In genomic region chr15:99127851-99128522, GRCm38 (mm10) we compare ENCODE assay signal across 9 mouse cellular contexts. TPM values are rescaled to one million over a fixed set of nuclear protein-coding genes. Genes with fewer than 3 reads are reported as not detected.
DNase-seq lines count a peak whose midpoint lies in the region; ATAC-seq and TF ChIP-seq lines count a peak whose summit lies in the region.
"Had no signal": no experiment of that assay in that cellular context is flagged by ENCODE, and none has a peak within 500 bp of the region (broad histone marks: within the 10 kb centered on the region; RNA-seq: fewer than 3 reads in every experiment).

No protein-coding gene starts in this region.

- peaks cover 34% of the 10 kb centered on the region for H3K4me1 ChIP-seq in lung, embryonic 15.5 days
- H3K4me1 ChIP-seq in hindbrain, embryonic 10.5 days (replicated peaks): peaks cover 38% of the 10 kb centered on the region
- H3K4me1 ChIP-seq in liver, embryonic 14.5 days (replicated peaks; ENCODE audit: control insufficient read depth in 2 of 2, insufficient read depth in 2 of 2, low read length in 1 of 2): peaks cover 3 to 11% of the 10 kb centered on the region in 2 experiments; a peak in 2 of 4 replicates

- H3K36me3 ChIP-seq in lung, embryonic 15.5 days: no peaks in the 10 kb centered on the region
- H3K36me3 ChIP-seq in hindbrain, embryonic 10.5 days: peaks cover 27% of the 10 kb centered on the region; the same call in 1 of the 2 replicates
- H3K36me3 ChIP-seq in liver, embryonic 14.5 days (replicated peaks; ENCODE audit: control insufficient read depth, insufficient read depth, low read depth): no peaks in the 10 kb centered on the region

- H3K4me2 ChIP-seq in lung, embryonic 15.5 days: peak overlapping the region; percentile 82
- peak overlapping the region; percentile 77 for H3K4me2 ChIP-seq in liver, embryonic 14.5 days (ENCODE audit: low read depth)

- H3K9ac ChIP-seq in lung, embryonic 15.5 days: peak overlapping the region; percentile 93; the same call in 1 of the 2 replicates
- no peak overlapping the region for H3K9ac ChIP-seq in liver, embryonic 14.5 days (replicated peaks)

- no peak for DNase-seq in lung, postnatal 4 days
- no peak for DNase-seq in hindbrain, embryonic 10.5 days (ENCODE audit: low spot score)
- DNase-seq in liver, embryonic 14.5 days (ENCODE audit: low read depth in 3 of 3, low spot score in 3 of 3): no peak
- DNase-seq in spleen, postnatal 36 days (ENCODE audit: low spot score in 2 of 2): no peak
- no peak for DNase-seq in left cerebral cortex, postnatal 10 days (ENCODE audit: extremely low spot score in 1 of 2, low spot score in 2 of 2)
- no peak for DNase-seq in testis, postnatal 14 days (ENCODE audit: low spot score)

- no peak overlapping the region for H3K27ac ChIP-seq in lung, embryonic 15.5 days
- H3K27ac ChIP-seq in hindbrain, embryonic 10.5 days: peak overlapping the region; percentile 99; the same call in 1 of the 2 replicates
- H3K27ac ChIP-seq in liver, embryonic 14.5 days: no peak overlapping the region

- no peak for ATAC-seq in lung, embryonic 15.5 days (ENCODE audit: borderline replicate concordance, extremely low read depth, low FRiP score, low TSS enrichment)
- ATAC-seq in liver, embryonic 14.5 days (ENCODE audit: insufficient read depth): no peak

- H3K9me3 ChIP-seq in lung, embryonic 15.5 days: no peaks in the 10 kb centered on the region
- H3K9me3 ChIP-seq in hindbrain, embryonic 10.5 days: no peaks in the 10 kb centered on the region
- no peaks in the 10 kb centered on the region for H3K9me3 ChIP-seq in liver, embryonic 14.5 days (ENCODE audit: control insufficient read depth, low read length)

- intact Hi-C loops in left cerebral cortex, postnatal 10 days (cut with DNase I): no loop called here

- no peaks in the 10 kb centered on the region for H3K27me3 ChIP-seq in lung, embryonic 15.5 days
- H3K27me3 ChIP-seq in hindbrain, embryonic 10.5 days (ENCODE audit: insufficient read depth, poor library complexity, severe bottlenecking): no peaks in the 10 kb centered on the region
- H3K27me3 ChIP-seq in liver, embryonic 14.5 days (ENCODE audit: control insufficient read depth, insufficient read depth, low read length): peaks cover 5% of the 10 kb centered on the region

- TF ChIP-seq CTCF in liver, embryonic 14.5 days (IDR thresholded peaks at IDR 0.05; ENCODE audit: low read depth): no peak

- no peak for TF ChIP-seq EP300 in liver, embryonic 14.5 days (IDR thresholded peaks at IDR 0.05; ENCODE audit: low read depth)

- 62% methylated on average over 6 of the region's 6 CpGs for WGBS in lung, embryonic 15.5 days
- WGBS in hindbrain, embryonic 10.5 days: 69% methylated on average over 6 of the region's 6 CpGs
- WGBS in liver, embryonic 14.5 days (ENCODE audit: insufficient replicate concordance): 44% methylated on average over 6 of the region's 6 CpGs

- peak overlapping the region; percentile 90 for H3K4me3 ChIP-seq in lung, embryonic 15.5 days
- peak overlapping the region; percentile 86 for H3K4me3 ChIP-seq in hindbrain, embryonic 10.5 days
- 0 out of 4 replicates have a peak overlapping the region, but pooled peaks of 1 of the 2 experiments have one; percentile 67 for H3K4me3 ChIP-seq in liver, embryonic 14.5 days (ENCODE audit: insufficient read depth in 1 of 2, low read depth in 2 of 2, low read length in 2 of 2)

RNA-seq across cellular contexts. Expression of gene Spats2, which starts 2.3 kb away (rescaled TPM):
- polyA plus RNA-seq in lung, embryonic 15.5 days (2015; fragmentation: Nextera tagmentation; extraction: Ambion mirVana): 37.8 and 38.9 TPM in 2 replicates
- 58.4 and 62.6 TPM in 2 replicates for polyA plus RNA-seq in hindbrain, embryonic 10.5 days (2016; fragmentation: Nextera tagmentation; extraction: Ambion mirVana)
- polyA plus RNA-seq in liver, embryonic 14.5 days (2012; rRNA removed): 6.5 and 7.7 TPM in 2 replicates
- 6.7 and 8.4 TPM in 2 replicates for polyA plus RNA-seq in liver, embryonic 14.5 days (2014; fragmentation: Nextera tagmentation; extraction: Ambion mirVana)
- 10 to 100 TPM; 34.4 to 36.4 TPM for total RNA-seq in left cerebral cortex, postnatal 10 days (2021)
- total RNA-seq: megakaryocyte, adult 5-6 weeks had no signal

RNA-seq across cellular contexts. Expression of gene Dnajc22, which starts 35.0 kb away (rescaled TPM):
- polyA plus RNA-seq in lung, embryonic 15.5 days (2015; fragmentation: Nextera tagmentation; extraction: Ambion mirVana): 1.7 and 1.9 TPM in 2 replicates
- polyA plus RNA-seq in hindbrain, embryonic 10.5 days (2016; fragmentation: Nextera tagmentation; extraction: Ambion mirVana): 1.9 and 2.2 TPM in 2 replicates
- polyA plus RNA-seq in liver, embryonic 14.5 days (2012; rRNA removed): 11.4 and 12.1 TPM in 2 replicates
- 10.9 and 11.6 TPM in 2 replicates for polyA plus RNA-seq in liver, embryonic 14.5 days (2014; fragmentation: Nextera tagmentation; extraction: Ambion mirVana)
- not detected for total RNA-seq in left cerebral cortex, postnatal 10 days (2021)

RNA-seq across cellular contexts. Expression of gene C1ql4, which starts 40.4 kb away (rescaled TPM):
- not detected in 2 replicates for polyA plus RNA-seq in lung, embryonic 15.5 days (2015; fragmentation: Nextera tagmentation; extraction: Ambion mirVana)
- 0.78 and 8.7 TPM in 2 replicates for polyA plus RNA-seq in hindbrain, embryonic 10.5 days (2016; fragmentation: Nextera tagmentation; extraction: Ambion mirVana)
- polyA plus RNA-seq in liver, embryonic 14.5 days (2012; rRNA removed): not detected in 2 replicates
- not detected in 2 replicates for polyA plus RNA-seq in liver, embryonic 14.5 days (2014; fragmentation: Nextera tagmentation; extraction: Ambion mirVana)
- total RNA-seq in left cerebral cortex, postnatal 10 days (2021): not detected
- total RNA-seq: heart, postnatal 25 days; megakaryocyte, adult 5-6 weeks had no signal

RNA-seq across cellular contexts. Expression of gene Troap, which starts 53.6 kb away (rescaled TPM):
- 35.4 and 41.9 TPM in 2 replicates for polyA plus RNA-seq in lung, embryonic 15.5 days (2015; fragmentation: Nextera tagmentation; extraction: Ambion mirVana)
- polyA plus RNA-seq in hindbrain, embryonic 10.5 days (2016; fragmentation: Nextera tagmentation; extraction: Ambion mirVana): 41.6 and 46.8 TPM in 2 replicates
- 14.3 and 15.7 TPM in 2 replicates for polyA plus RNA-seq in liver, embryonic 14.5 days (2012; rRNA removed)
- 11.1 and 12.1 TPM in 2 replicates for polyA plus RNA-seq in liver, embryonic 14.5 days (2014; fragmentation: Nextera tagmentation; extraction: Ambion mirVana)
- total RNA-seq in left cerebral cortex, postnatal 10 days (2021): 1 to 10 TPM; 1.4 to 2.2 TPM
